Mouse (Mus musculus): ENCODE data around the gene Pigl.

Pigl gene

DNA sequence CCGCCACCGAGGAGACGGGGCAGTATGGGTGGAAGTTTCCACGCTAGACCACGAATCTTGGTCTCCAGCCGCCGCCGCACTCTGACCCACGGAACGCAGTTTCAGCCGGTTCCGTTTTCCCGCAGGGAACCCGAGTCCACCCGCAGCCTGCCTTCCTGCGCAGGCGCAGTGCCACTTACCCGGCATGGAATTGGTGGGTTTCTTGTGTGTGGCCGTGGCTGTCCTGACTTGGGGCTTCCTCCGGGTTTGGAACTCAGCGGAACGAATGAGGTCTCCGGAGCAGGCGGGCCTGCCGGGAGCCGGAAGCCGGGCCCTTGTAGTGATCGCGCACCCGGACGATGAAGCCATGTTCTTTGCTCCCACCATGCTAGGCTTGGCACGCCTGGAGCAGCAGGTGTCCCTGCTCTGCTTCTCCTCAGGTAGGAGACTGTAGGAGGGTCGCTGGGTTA is at the start of gene Pigl, which contains the start of gene Ncor1:
Gene Pigl, plus strand, starts transcription at position 185 of the 449 bp plus-strand sequence.
Gene Ncor1, minus strand, starts transcription at position 266 of the 449 bp plus-strand sequence.
- in situ Hi-C loops (cut with MboI, MseI) = no loop called here

DNA sequence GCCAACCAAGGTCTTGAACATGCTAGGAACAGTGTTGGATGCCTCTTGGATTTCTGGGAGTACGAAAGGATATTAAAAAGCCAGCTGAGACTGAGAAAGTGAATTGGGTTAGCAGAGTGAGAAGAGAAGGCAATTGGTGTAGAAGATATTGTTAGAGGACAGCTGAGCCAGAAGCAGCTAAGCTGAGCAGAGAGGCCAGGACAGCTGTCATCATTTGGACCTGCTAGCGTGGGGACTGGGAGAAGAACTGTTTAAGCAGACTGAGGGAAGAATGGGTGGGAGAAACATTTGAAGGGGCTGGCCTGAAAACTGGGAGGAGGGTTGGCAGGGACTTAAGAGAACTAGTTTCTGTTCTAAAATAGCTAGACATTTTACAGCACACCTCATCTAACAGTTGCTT is 49.4 kb upstream of the Pigl start:
- in situ Hi-C loops (cut with MboI, MseI) = no loop called here

DNA sequence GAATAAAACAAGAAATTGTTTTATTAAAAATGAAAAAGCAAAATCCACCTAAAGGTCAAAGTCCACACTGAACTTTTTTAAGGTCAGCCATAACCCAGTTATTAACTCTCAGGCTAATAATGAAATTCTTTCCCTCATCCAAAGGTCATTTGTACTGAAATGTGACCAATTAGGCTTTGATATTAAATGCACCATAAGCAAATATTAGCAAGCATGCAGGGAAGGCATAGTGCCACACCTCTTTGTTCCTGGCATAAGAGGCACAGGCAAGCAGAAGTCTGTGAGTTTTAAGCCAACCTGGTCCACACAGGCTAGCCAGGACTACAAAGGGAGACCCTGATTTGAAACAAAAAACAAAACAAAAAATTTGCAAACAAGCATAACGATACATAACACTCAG is 48.6 kb upstream of the Pigl start:
- in situ Hi-C loops (cut with MboI, MseI) = no loop called here

DNA sequence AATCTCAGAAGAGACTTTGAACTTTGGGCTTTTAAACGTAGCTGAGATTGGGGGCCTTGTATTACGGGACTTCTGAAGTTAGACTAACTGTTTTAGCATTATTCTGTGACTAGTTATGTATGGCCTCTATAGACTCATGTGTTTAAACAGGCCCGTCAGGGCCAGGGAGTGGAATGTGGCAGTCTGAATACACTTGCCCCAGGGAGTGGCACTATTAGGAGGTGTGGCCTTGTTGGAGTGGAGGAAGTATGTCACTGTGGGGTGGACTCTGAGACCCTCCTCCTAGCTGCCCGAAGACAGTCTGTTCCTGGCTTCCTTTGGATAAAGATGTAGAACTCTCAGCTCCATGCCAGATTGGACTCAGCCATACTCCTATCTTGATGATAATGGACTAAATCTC is 43.2 kb upstream of the Pigl start:
- in situ Hi-C loops (cut with MboI, MseI) = no loop called here

DNA sequence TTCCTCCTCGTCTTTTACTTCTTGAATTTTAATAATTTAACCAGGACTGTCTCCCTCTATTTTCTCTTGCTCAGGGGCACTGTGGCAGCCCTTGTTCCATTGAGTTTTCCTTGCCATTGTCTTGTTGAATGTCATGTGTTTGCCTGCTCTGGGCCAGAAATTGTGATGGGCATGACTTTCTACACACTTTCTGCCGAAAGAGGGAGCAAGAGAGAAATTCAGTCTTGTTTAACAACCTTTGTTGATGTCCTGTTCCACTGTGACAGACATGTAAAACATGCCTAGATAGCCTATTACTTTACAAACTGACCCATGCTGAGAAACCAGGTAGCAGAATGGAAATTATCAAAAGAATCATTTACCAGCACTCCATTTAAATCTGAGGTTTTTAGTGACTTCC is 33.7 kb upstream of the Pigl start:
- in situ Hi-C loops (cut with MboI, MseI) = no loop called here

DNA sequence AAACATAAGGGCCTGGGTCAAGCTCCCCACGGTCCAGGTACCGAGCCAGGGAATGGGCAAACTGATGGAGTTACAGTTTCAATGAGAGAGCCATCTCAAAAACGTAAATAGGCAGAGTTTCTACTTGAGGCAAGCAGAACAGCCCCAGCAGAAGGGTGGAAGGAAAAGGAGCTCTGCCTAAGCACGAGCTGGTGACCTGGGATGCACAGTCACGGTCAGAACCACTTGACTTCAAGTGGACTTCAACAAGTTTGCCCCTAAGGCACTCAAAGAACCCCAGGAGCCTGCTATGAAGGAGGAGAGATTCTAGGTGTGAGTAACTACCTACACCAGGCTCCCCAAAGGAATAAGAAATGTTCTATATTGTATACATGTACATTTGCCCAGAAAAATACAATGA is 32.0 kb upstream of the Pigl start:
- in situ Hi-C loops (cut with MboI, MseI) = no loop called here

DNA sequence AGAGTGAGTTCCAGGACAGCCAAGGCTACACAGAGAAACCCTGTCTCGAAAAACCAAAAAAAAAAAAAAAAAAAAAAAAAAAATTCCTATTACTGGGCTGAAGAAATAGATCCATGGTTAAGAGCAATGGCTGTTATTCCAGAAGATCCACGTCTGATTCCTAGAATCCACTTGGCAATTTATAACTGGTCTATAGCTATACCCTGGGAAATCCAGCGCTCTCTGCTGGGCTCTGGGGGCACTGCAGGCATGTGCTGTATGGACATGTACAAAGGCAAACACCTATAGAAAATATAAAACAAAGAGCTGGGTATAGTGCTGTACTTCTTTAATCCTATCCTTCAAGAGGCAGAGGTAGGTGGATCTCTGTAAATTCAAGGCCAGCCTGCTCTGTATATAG is 31.2 kb upstream of the Pigl start:
- in situ Hi-C loops (cut with MboI, MseI) = no loop called here

DNA sequence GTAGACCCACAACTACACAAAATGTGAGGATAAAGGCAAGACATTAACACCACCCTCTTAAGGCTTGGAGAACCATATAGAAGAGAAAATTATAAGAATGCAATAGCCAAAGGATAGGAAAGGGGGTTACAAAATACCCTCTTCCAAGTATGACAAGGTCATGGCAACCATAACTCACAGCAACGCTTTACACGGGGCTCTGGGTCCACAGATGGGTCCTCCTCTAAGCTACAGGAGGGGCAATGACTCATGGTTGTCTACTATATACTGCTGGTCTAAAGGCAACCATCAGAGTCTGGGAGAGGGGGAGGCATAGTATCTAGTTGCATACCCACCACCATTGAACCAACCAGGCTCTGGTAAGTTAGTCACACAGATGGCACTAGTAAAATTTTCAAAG is 26.0 kb upstream of the Pigl start:
- in situ Hi-C loops (cut with MboI, MseI) = no loop called here

DNA sequence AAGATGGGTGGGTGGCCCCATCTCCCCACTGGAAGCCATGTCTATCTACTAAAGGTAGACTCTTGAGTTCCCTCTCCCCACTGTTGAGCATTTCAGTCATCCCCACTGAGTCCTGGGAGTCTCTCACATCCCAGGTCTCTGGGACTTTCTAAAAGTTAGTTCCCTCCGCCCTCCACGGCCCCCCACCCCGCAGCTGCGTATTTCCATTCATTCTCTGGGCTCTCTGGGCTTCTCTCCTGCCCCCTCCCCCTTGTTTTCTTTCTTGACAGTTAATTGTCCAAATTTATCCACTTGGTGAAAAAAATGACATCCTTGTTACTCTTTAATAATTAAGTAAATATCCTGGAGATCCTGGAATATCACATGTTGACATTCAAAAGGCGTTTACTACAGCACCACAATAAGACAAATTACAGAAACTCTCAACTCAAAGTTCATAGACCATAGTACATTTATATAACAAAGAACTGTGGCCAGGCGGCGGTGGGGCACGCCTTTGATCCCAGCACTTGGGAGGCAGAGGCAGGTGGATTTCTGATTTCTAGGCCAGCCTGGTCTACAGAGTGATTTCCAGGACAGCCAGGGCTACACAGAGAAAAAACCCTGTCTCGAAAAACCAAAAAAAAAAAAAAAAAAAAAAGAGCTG is 17.5 kb upstream of the Pigl start:
- in situ Hi-C loops (cut with MboI, MseI) = no loop called here

DNA sequence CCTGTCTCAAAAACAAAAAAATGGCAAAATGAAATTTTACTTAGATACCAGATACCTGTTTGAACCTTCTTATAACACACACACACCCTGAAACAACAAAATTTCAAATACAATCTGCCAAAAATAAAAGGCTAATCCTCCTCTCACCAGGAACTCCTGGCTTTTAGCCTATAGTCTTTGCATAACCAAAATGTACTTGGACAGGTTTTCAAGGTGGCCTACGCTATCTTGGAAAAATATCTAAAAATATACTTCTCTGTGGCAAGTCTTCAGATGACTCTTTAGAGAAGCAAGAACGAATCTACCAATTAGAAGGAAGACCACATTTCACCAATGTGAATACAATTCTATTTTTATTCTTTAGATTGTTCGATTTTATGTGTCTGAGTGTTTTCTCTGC is 12.5 kb upstream of the Pigl start:
- in situ Hi-C loops (cut with MboI, MseI) = no loop called here

DNA sequence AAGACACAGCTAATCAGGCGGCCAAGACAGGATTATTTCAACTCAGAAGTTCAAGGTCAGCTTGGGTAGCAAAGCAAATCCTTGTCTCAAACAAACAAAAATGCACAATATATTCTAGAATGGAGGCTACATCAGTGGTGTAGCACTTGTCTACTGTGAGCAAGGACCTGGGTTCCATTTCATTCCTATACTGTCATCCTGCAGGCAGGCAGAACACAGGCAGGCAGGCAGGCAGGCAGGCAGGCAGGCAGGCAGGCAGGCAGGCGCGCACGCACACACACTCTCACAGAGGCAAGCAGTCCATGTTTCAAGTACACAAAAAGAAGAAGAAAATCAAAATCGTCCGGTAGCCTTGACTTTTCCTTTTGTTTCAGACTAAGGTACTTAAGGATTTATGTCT is 9.3 kb upstream of the Pigl start:
- in situ Hi-C loops (cut with MboI, MseI) = no loop called here

DNA sequence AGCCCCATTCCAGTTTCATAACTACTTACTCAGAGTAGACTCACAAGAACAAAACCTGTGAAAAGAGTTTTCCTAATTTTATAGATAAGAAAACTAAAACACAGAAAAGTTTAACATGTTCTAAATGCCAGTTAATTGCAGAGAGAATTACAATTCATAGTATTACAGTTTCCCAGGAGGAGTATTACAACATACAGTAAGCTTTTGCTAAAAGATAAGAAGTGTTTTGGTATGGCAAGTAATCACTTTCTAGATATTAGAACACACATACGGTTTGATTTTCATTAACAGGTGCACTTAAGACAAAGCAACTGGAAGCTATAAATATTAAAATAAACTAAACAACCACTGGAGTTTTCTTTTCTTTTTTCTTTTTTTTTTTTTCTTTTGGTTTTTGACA is 3.1 kb upstream of the Pigl start:
- in situ Hi-C loops (cut with MboI, MseI) = no loop called here

DNA sequence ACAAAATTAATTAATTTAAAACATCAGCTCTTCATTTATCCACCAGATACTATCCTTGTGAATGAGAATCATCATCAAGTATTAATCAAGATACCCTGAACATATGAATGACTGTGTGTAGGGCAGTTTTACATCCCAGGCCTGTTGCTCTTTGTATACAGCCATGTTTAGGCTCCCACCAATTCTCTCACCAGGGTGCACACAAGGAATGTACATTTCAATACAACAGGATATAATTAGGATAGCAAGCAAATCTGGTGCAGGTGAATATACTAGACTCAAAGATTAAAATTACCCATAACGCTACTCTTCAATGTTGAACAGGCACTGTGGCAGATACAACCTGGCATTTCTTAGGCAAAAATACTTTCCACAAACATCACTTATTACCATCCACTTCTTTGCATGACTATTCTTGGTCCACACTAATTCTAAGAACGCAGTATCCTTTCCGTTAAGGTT is 2.2 kb upstream of the Pigl start:
- in situ Hi-C loops (cut with MboI, MseI) = no loop called here

DNA sequence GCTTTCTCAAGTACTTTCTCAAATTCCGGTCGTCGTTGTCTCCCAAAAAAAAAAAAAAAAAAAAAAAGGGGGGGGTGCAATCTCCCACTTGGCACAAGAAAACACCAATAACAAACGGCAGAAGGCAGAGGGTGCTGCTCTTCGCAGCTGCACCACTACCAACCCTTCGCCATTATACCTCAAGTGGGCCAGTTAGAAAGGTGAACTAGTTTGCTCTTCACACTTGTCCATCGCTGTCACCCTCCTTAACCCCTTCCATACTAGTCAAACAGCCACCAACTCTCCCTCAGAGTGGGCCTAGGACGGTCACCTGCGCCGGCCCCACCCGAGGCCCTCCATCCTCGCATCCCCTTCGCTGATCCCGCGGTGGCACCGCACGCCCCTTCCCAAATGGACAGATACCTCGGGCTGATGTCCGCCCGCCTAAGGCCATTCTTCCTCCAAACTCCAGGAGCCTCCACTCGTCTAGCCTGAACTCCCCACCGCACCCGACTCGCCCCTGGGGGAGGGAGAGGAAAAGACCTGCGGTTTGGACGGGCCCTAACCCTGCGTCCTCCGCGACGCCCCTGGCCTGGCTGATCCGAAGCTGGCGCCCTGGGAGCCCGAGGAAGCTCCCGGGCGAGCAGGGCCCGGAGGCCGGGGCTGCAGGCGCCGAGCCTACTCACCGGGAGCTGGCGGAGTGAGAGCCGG is 1.6 kb upstream of the Pigl start:
- in situ Hi-C loops (cut with MboI, MseI) = no loop called here

DNA sequence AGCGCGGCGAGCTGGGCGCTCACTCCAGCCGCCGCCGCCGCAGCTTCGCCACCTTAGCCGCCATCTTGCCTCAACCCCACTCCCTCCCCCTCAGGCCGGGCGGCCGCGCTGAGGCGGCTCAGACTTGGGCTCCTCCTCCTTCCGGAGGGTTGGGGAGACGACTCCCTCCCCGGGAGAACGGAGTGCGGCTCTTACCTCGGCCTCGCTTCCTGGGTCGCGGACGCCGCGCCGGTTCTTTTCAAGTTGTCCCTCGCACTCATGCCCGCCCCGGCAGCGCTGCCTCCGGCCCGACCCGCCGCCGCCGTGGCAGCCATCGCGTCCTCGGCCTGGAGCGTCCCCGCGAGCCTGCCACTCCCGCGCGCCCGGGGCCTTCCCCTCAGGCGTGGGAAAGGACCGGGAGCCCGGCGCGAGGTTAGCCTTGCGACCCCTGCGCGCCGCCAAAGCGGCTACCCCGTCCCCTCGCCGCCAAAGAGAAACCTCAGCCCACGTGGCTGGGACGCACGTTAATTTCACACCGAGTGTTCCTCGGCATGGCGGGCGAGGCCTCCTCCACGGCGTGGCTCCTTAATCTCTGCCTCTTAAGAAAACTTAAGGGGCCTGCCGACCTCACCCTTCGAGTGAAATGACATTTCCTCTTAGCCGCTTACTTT is 894 bp upstream of the Pigl start:
- in situ Hi-C loops (cut with MboI, MseI) = no loop called here

DNA sequence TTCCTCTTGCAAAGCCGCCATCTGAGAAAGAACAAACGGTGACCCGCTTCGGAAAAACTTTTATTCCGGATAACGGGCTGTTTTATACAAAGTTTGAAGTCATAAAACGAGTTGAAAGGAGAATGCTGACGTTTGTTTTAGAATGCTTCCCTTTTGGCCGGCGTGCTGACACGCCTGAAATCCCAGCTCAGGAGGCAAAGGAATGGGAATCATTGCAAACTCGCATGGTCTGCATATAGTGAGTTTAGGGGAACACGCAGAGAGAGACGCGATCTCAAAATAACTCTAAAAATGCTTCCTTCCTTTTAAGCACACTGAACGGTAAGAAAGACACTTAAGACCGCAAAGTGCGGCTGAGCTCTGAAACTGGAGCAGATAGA is 379 bp upstream of the Pigl start:
- in situ Hi-C loops (cut with MboI, MseI) = no loop called here

DNA sequence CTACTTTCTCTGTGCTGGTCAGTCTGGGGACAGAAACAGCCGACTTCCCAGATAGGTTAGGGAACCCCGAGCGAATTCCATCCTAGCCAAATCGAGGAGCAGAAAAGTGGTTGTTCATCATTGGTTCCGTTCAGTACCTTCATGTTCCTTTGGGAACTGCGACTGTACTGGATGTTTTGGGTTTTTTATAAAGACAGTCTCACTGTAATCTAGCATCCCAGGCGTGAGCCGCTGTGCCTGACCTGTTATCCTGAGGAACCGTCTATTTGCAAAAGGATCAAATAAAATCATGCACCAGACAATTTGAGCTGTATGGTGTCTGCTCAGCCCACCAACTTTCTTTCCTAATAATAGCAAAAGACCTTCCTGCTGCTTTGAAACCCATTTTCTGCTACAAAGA is 520 bp downstream of the Pigl start:
- in situ Hi-C loops (cut with MboI, MseI) = no loop called here

DNA sequence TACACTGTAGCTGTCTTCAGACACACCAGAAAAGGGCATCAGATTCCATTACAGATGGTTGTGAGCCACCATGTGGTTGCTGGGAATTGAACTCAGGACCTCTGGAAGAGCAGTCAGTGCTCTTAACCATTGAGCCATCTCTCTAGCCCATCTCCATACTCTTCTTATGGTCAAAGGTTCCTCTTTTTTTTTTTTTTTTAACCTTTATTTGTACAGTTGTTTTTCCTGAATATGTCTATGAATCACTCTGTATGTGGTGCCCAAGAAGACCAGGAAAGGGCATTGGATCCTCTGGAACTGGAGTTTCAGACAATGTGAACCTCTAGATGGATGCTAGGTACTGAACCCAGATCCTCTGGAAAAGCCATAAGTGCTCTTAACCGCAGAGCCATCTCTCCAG is 4.3 kb downstream of the Pigl start:
- in situ Hi-C loops (cut with MboI, MseI) = loop anchor here in 1 of 2 experiments (10.0 kb wide), 2 partner anchors 212 to 778 kb away; partner anchors contain the start of gene Fam83g

DNA sequence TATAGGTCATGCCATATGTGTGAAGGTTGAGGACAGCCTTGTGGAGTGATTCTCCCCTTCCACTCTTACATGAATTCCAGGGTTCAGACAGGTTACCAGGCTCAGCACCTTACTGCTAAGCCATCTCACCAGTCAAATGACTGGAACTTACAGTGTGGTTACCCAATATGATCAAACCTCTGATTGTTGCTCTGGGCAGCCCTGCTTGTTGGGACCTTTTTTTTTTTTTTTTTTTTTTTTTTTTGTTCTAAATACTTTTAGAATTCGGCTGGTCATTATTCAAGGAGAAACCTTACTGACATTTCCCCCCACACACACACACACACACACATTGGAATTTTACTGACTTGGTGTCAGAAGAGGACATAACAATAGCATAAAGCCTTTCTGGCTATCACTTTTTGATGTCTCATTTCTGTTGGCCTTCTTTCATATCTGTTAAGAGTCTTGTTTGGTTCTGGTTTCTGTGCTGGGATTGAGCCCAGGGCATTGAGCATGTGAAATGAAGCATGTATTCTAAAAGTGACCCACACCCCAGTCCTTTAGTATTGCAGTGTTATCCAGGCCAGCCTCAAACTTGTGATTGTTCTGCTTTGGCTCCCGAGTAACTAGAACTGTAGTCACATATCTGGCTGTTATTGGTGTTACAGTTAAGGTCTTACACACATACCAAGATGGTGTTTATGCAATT is 5.1 kb downstream of the Pigl start:
- in situ Hi-C loops (cut with MboI, MseI) = loop anchor here in 1 of 2 experiments (10.0 kb wide), 2 partner anchors 211 to 779 kb away; partner anchors contain the start of gene Fam83g

DNA sequence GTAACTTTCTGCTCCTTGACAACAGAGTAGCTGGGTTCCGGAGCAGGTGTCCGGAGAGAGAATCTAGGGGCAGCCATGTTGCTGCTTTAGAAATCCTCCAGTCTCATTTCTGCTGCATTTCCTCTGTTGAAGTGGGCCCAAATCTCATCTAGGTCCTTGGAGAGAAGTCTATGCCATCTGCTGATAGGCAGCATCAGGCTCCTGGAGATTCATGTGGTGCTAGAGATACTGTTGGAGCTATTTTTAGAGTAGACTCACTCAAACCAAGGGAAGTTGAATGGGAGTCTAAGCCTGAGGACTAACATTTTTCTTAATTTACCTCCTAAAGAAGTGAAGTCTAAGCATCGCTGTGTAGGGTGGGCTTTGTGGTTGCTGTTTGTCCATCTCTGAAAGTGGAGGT is 6.4 kb downstream of the Pigl start:
- in situ Hi-C loops (cut with MboI, MseI) = loop anchor here in 1 of 2 experiments (10.0 kb wide), 2 partner anchors 210 to 780 kb away; partner anchors contain the start of gene Fam83g

DNA sequence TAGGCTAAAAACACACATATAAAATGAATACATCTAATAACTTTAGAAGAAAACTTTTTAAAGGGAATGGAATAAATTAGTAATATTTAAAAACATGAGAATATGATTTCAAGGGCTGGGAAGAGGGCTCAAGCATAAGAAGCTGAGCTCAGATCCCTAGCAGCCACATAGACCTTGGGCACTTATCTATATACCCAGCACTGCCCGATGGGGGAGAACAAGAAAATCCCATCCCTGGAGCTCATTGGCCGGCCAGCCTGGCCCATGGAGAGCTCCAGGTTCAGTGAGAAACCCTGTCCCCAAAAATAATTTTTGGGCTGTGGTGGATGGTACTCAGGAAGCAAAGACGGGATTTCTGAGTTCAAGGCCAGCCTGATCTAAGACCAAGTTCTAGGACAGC is 7.6 kb downstream of the Pigl start:
- in situ Hi-C loops (cut with MboI, MseI) = loop anchor here in 1 of 2 experiments (10.0 kb wide), 2 partner anchors 209 to 781 kb away; partner anchors contain the start of gene Fam83g

DNA sequence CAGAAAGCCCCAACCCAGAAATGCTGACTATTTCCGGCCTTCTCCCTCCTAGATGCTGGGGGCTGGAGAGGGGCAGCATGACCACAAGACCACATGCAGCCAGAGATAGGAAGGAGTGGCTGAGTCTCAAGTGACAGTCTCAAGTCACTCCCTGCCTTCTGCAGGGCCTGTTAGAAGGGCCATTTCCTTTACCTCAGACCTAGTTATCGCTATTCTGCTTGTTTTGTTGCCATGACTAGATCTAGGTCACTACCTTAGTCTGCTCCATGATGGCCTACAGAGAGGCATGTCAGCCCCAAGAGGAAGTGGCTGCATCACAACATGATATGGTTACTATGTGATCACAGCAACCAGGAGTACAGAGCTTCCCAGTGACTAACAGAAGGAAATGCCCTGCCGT is 8.3 kb downstream of the Pigl start:
- in situ Hi-C loops (cut with MboI, MseI) = loop anchor here in 1 of 2 experiments (10.0 kb wide), 2 partner anchors 208 to 782 kb away; partner anchors contain the start of gene Fam83g

Measured in T-helper 17 cell (primary cell).